Mouse (Mus musculus) kidney, postnatal 36 days (tissue): ENCODE data around the gene Rpl31.

ENCODE experiments used
- DNase-seq, 2 experiments: peaks; one replicate each; pipeline ENCODE4 v3.0.0; 2021 to 2022; ENCODE audit warnings: mixed read lengths in 2 of 2

Gene Rpl31

GRCm38 (mm10) chr1:39407108-39407507 lies 39.5 kb downstream of the Rpl31 start:
- DNase-seq: peak in 1 of 2 experiments; percentile 16

DNA sequence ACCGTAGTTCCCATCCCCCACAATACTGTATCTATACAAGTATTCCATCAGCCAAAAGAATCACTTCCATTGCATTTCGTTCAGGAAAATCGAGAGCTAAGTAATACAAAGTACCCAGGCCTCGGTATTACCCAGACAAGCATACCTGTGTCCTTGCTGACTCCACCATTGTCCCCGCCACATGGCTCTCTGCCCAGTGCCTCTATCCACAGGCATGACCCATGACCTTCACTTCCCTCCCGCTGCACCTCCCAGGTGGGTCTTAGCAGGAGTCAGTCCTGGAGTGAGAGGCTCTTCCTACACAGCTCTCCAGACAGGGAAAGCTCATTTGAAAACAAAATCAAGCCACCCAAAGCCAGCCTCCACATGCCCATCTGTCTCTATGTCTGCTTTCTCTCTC lies 40.5 kb downstream of the Rpl31 start:
- DNase-seq: peak in 1 of 2 experiments; percentile 36

DNA sequence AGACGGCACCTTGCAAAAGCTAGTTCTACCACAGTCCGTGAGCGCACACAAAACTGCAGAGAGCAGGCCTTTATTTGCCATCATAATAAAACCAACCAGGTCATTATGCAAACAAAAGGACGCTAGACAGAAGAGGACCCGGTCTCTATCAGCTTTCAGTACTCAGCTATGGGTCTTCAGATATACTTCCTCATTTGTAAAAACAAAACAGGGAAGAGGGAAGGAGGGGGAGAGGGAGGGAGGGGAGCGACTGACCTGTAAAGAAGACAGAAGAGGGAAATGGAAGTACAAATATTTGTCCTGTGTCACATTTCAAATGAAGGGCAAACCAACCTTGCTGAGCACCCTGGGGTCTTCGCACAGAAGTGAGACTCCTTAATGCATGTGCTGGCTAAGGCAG lies 41.0 kb downstream of the Rpl31 start:
- DNase-seq: no peak

- peak; percentile 38 to 47 for DNase-seq
Observed at GRCm38 (mm10) chr1:39410085-39410821, 42.6 kb downstream of the Rpl31 start.

DNA sequence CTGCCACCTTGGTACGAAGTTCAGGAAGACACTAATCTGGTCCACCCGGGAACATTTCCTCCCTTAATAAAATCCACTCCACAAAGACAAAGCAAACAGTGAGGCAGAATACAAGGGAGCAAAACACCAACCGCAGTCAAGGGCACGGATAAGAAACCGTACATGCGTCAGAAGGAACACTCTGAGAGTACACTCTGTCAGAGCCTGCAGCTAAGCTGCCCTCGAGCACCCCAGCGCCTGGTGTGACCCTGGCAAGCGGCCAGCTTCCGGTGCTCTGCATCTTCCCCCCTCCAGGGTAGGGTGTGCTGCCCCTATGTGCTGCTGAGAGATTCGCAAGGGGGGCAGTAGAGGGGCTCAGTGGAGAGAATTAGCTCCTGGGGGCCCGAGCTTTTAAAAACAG lies 50.2 kb downstream of the Rpl31 start:
- DNase-seq: peak; percentile 41 to 64

- no peak for DNase-seq
Observed at GRCm38 (mm10) chr1:39418852-39419251, 51.2 kb downstream of the Rpl31 start.

DNA sequence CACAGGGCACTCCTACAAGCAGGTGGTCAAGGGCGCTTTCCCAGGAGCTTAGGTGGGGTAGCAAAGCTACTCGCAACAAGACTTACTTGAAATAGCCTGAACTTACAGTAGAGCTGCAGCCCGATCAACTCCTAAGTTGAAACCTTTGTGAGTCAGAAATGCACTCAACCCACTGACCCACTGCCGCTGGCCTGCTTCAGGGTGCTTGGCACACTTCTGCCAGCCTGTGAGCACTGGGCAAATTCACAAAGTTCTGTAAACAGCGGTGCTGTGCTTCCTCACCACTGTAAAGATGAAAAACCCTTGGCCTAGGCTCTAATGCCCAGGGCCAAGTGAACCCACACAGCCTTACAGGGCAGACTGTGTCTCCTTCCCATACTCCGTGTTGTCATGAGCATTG lies 53.3 kb downstream of the Rpl31 start:
- DNase-seq: no peak
